Mouse (Mus musculus) limb, embryonic 13.5 days (tissue): ENCODE results near the gene Kif17. TPM values are rescaled to one million over a fixed set of nuclear protein-coding genes. Genes with fewer than 3 reads are reported as not detected.

Experiments used
- microRNA-seq: library from miRNA; unstranded; fragments of <30 nt; microRNA quantifications from one replicate; pipeline ENCODE4, GENCODE M21; 2016
- polyA plus RNA-seq: library from polyadenylated mRNA; unstranded; fragments of >200 nt; fragmentation: Nextera tagmentation; extraction: Ambion mirVana; gene quantifications from 2 replicates; pipeline ENCODE4 v1.2.1, GENCODE M21; 2015

Kif17 gene
- polyA plus RNA-seq, 1 experiment from 2014 or later, result 1.2 TPM

Small RNA genes within 50 kb of the gene (microRNA-seq; reads per million reads assigned to microRNA genes)
- gene Gm27646 (not detected), gene Mir7019 (0.52 reads per million)

Other genes with a start within 250 kb of the Kif17 start
- 202 and 222 TPM in 2 replicates for gene Hp1bp3, start 34.1 kb upstream of the Kif17 start, polyA plus RNA-seq
- 0.85 and 0.87 TPM in 2 replicates for gene Sh2d5, start within 50 bp of the Kif17 start, polyA plus RNA-seq
- 356 and 364 TPM in 2 replicates for gene Ddost, start 54.3 kb downstream of the Kif17 start, polyA plus RNA-seq
- 50.5 and 57.0 TPM in 2 replicates for gene Pink1, start 75.9 kb downstream of the Kif17 start, polyA plus RNA-seq
- 4.9 and 5.6 TPM in 2 replicates for gene Cda, start 117.6 kb downstream of the Kif17 start, polyA plus RNA-seq
- gene Fam43b, start 146.1 kb downstream of the Kif17 start, polyA plus RNA-seq, result not detected in 2 replicates
- 18.4 and 18.9 TPM in 2 replicates for gene Mul1, start 184.2 kb downstream of the Kif17 start, polyA plus RNA-seq
- 1.6 and 1.9 TPM in 2 replicates for gene Camk2n1, start 203.9 kb downstream of the Kif17 start, polyA plus RNA-seq